Mouse (Mus musculus) liver, adult 2 months (tissue): ENCODE measurements around the gene Morc2a.

ENCODE experiments used
- CTCF ChIP-seq: fragments of 200-500 bp; IDR thresholded peaks from 2 replicates; pipeline ENCODE4 v1.5.1; 2011; ENCODE audit warnings: low read depth, low read length, control low read depth
- POLR2A ChIP-seq: fragments of 200-500 bp; IDR thresholded peaks from 2 replicates; pipeline ENCODE4 v1.6.1; 2011; ENCODE audit warnings: low read length, control low read depth; ENCODE audit not compliant: insufficient read depth; ENCODE audit errors: extremely low read depth

- TF ChIP-seq CTCF = no peak
- no peak for TF ChIP-seq POLR2A
Measured at GRCm38 (mm10) chr11:3671000-3671628, 22.1 kb downstream of the Morc2a start.
